Mouse (Mus musculus) small intestine, adult 2 months (tissue): ENCODE measurements around the gene Apol7b.
"Not testable (repeated sequence)": the region's sequence is repeated elsewhere in the genome, so short reads cannot be mapped to it uniquely, and the experiment has no call there.

Experiments
- CTCF ChIP-seq: fragments of 200-500 bp; IDR thresholded peaks from 2 replicates; pipeline ENCODE4 v1.5.1; 2012; ENCODE audit warnings: low read depth, mild to moderate bottlenecking, control low read depth, inconsistent platforms, low read length, moderate library complexity, mixed read lengths; ENCODE audit not compliant: insufficient replicate concordance, insufficient read length; ENCODE audit errors: extremely low read depth
- POLR2A ChIP-seq: fragments of 200-500 bp; IDR thresholded peaks from 2 replicates; pipeline ENCODE4 v1.6.1; 2012; ENCODE audit warnings: low read depth, mild to moderate bottlenecking, control low read depth, inconsistent platforms, low read length, moderate library complexity

DNA sequence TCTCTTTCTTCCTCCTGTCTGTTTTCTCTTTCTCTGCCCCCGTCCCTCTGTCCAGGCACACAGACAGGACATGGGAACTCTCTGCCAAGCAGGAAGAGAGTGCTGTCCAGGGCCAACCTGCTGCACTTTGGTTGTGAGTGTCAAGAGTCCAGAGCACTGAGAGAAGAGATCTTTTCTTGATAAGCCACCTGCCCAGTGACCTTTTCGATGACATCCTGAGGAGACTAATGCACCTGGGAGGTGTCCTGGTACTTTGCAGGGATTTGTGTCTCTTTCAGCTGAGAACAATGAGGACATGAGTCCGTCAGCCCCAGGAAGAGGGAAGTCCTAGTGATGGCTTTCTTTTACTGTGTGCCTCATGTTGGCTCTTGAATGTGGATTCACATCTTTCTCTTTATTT is 53.5 kb downstream of the Apol7b start:
- not testable (repeated sequence) for TF ChIP-seq CTCF, POLR2A
